Mouse (Mus musculus) CH12.LX (cell line): ENCODE measurements around the gene Ppp1r18. TPM values are rescaled to one million over a fixed set of nuclear protein-coding genes. Genes with fewer than 3 reads are reported as not detected.
A peak's percentile ranks its signal among the peaks of the same experiment; 100 is the strongest.

ENCODE experiments used
- DNase-seq: peaks from one replicate; pipeline ENCODE4 v3.0.0-alpha.2; 2013; ENCODE audit errors: extremely low read depth
- H3K27ac ChIP-seq: 2 replicates; pipeline ENCODE4 v1.5.1; 2012; ENCODE audit warnings: low read depth, mild to moderate bottlenecking, control low read depth, moderate library complexity; ENCODE audit not compliant: insufficient read depth
- H3K27me3 ChIP-seq: replicated peaks from 2 replicates; pipeline ENCODE3; 2012; ENCODE audit warnings: inconsistent platforms
- H3K36me3 ChIP-seq, 2 experiments: replicated peaks in 1 of 2; 2 replicates each; pipeline versions ENCODE3 to v1.6.1; 2012; ENCODE audit warnings: inconsistent platforms in 1 of 2, low read length in 1 of 2, mild to moderate bottlenecking in 1 of 2, mixed read lengths in 1 of 2, moderate library complexity in 1 of 2; ENCODE audit not compliant: control insufficient read depth in 1 of 2, insufficient read depth in 1 of 2
- H3K4me1 ChIP-seq, 2 experiments: 2 replicates each; pipeline ENCODE4 v1.6.1; 2012; ENCODE audit warnings: inconsistent platforms in 1 of 2, moderate library complexity in 1 of 2; ENCODE audit not compliant: insufficient read depth in 2 of 2, control insufficient read depth in 1 of 2
- H3K4me2 ChIP-seq: 2 replicates; pipeline ENCODE4 v1.6.1; 2012; ENCODE audit warnings: low read depth, mild to moderate bottlenecking, control low read depth; ENCODE audit not compliant: poor library complexity, insufficient read depth, severe bottlenecking
- H3K4me3 ChIP-seq, 3 experiments: fragments of 150-350 bp in 1 of 3; sonication (generic) in 1 of 3; replicated peaks in 1 of 3; 2 replicates each; pipeline versions ENCODE3 to v1.5.1; 2011 to 2012; ENCODE audit warnings: low read depth in 2 of 3, low read length in 2 of 3, mild to moderate bottlenecking in 2 of 3, moderate library complexity in 2 of 3, control low read depth in 1 of 3, improper control_type of control experiment in 1 of 3, inconsistent platforms in 1 of 3, mixed read lengths in 1 of 3; ENCODE audit not compliant: poor library complexity in 1 of 3
- H3K79me2 ChIP-seq: replicated peaks from 2 replicates; pipeline ENCODE4 v1.6.1; 2012; ENCODE audit warnings: mild to moderate bottlenecking, moderate library complexity; ENCODE audit not compliant: control insufficient read depth, poor library complexity, insufficient read depth, severe bottlenecking; ENCODE audit errors: extremely low read depth
- H3K9ac ChIP-seq: 2 replicates; pipeline ENCODE4 v1.6.1; 2012; ENCODE audit warnings: low read depth, mild to moderate bottlenecking, control low read depth, moderate library complexity; ENCODE audit not compliant: insufficient read depth
- H3K9me3 ChIP-seq: replicated peaks from 2 replicates; pipeline ENCODE3; 2012; ENCODE audit warnings: low read length, inconsistent platforms, mixed read lengths
- BHLHE40 ChIP-seq: IDR thresholded peaks from 2 replicates; pipeline ENCODE4 v1.6.1; 2011; ENCODE audit warnings: mild to moderate bottlenecking, low read depth, low read length, improper control_type of control experiment
- CHD1 ChIP-seq: IDR thresholded peaks from 2 replicates; pipeline ENCODE4 v1.6.1; 2012; ENCODE audit warnings: low read depth, low read length, improper control_type of control experiment, inconsistent platforms
- E2F4 ChIP-seq: IDR thresholded peaks from 2 replicates; pipeline ENCODE4 v1.6.1; 2011; ENCODE audit warnings: low read depth, low read length, improper control_type of control experiment; ENCODE audit not compliant: insufficient replicate concordance
- EP300 ChIP-seq: IDR thresholded peaks from 2 replicates; pipeline ENCODE4 v1.6.1; 2011; ENCODE audit warnings: low read length, improper control_type of control experiment
- ETS1 ChIP-seq: conservative IDR thresholded peaks from 2 replicates; pipeline ENCODE4 v1.6.1; 2012; ENCODE audit warnings: low read depth, mild to moderate bottlenecking, inconsistent platforms, low read length, improper control_type of control experiment, moderate library complexity
- GABPA ChIP-seq: IDR thresholded peaks from 2 replicates; pipeline ENCODE4 v1.6.1; 2012; ENCODE audit warnings: low read depth, low read length, improper control_type of control experiment, inconsistent platforms; ENCODE audit not compliant: insufficient replicate concordance
- IRF4 ChIP-seq: IDR thresholded peaks from 2 replicates; pipeline ENCODE4 v1.6.1; 2014; ENCODE audit warnings: low read depth, mild to moderate bottlenecking, inconsistent platforms, low read length, improper control_type of control experiment
- MAFK ChIP-seq: IDR thresholded peaks from 2 replicates; pipeline ENCODE4 v1.6.1; 2011; ENCODE audit warnings: low read length, improper control_type of control experiment; ENCODE audit not compliant: insufficient replicate concordance
- MAZ ChIP-seq: IDR thresholded peaks from 2 replicates; pipeline ENCODE4 v1.6.1; 2012; ENCODE audit warnings: low read depth, mild to moderate bottlenecking, inconsistent platforms, low read length, improper control_type of control experiment, moderate library complexity
- MEF2A ChIP-seq: IDR thresholded peaks from 2 replicates; pipeline ENCODE4 v1.6.1; 2014; ENCODE audit warnings: low read depth, mild to moderate bottlenecking, inconsistent platforms, low read length, improper control_type of control experiment, borderline replicate concordance
- MXI1 ChIP-seq: IDR thresholded peaks from 2 replicates; pipeline ENCODE4 v1.6.1; 2011; ENCODE audit warnings: mild to moderate bottlenecking, low read depth, low read length, improper control_type of control experiment
- MYC ChIP-seq: IDR thresholded peaks from 2 replicates; pipeline ENCODE4 v1.6.1; 2011; ENCODE audit warnings: low read depth, mild to moderate bottlenecking, improper control_type of control experiment, low read length
- NELFE ChIP-seq: IDR thresholded peaks from 2 replicates; pipeline ENCODE4 v1.6.1; 2011; ENCODE audit warnings: low read depth, low read length, improper control_type of control experiment
- NRF1 ChIP-seq: IDR thresholded peaks from 2 replicates; pipeline ENCODE4 v1.6.1; 2014; ENCODE audit warnings: low read depth, mild to moderate bottlenecking, inconsistent platforms, low read length, improper control_type of control experiment, moderate library complexity
- PAX5 ChIP-seq: IDR thresholded peaks from 2 replicates; pipeline ENCODE4 v1.6.1; 2012; ENCODE audit warnings: low read length, inconsistent platforms, mixed read lengths
- POLR2A ChIP-seq: IDR thresholded peaks from 2 replicates; pipeline ENCODE4 v1.6.1; 2011; ENCODE audit warnings: low read depth, mild to moderate bottlenecking, improper control_type of control experiment, low read length
- RAD21 ChIP-seq: IDR thresholded peaks from 2 replicates; pipeline ENCODE4 v1.6.1; 2011; ENCODE audit warnings: low read depth, mild to moderate bottlenecking, low read length, improper control_type of control experiment, moderate library complexity
- RCOR1 ChIP-seq: conservative IDR thresholded peaks from 2 replicates; pipeline ENCODE4 v1.6.1; 2012; ENCODE audit warnings: low read depth, mild to moderate bottlenecking, inconsistent platforms, low read length, improper control_type of control experiment
- SIN3A ChIP-seq: IDR thresholded peaks from 2 replicates; pipeline ENCODE4 v1.6.1; 2012; ENCODE audit warnings: low read length, improper control_type of control experiment, inconsistent platforms
- SMC3 ChIP-seq: IDR thresholded peaks from 2 replicates; pipeline ENCODE4 v1.6.1; 2011; ENCODE audit warnings: low read depth, low read length, improper control_type of control experiment
- TBP ChIP-seq: conservative IDR thresholded peaks from 2 replicates; pipeline ENCODE4 v1.6.1; 2011; ENCODE audit warnings: low read depth, low read length, improper control_type of control experiment
- TCF12 ChIP-seq: IDR thresholded peaks from 2 replicates; pipeline ENCODE4 v1.6.1; 2014; ENCODE audit warnings: low read depth, mild to moderate bottlenecking, inconsistent platforms, low read length, improper control_type of control experiment
- UBTF ChIP-seq: IDR thresholded peaks from 2 replicates; pipeline ENCODE4 v1.6.1; 2012; ENCODE audit warnings: low read depth, mild to moderate bottlenecking, inconsistent platforms, low read length, improper control_type of control experiment, moderate library complexity
- USF2 ChIP-seq: conservative IDR thresholded peaks from 2 replicates; pipeline ENCODE4 v1.6.1; 2011; ENCODE audit warnings: low read depth, low read length, improper control_type of control experiment
- ZKSCAN1 ChIP-seq: IDR thresholded peaks from 2 replicates; pipeline ENCODE4 v1.6.1; 2012; ENCODE audit warnings: low read depth, inconsistent platforms, low read length, improper control_type of control experiment, borderline replicate concordance
- ZMIZ1 ChIP-seq: IDR thresholded peaks from 2 replicates; pipeline ENCODE4 v1.6.1; 2012; ENCODE audit warnings: low read depth, mild to moderate bottlenecking, inconsistent platforms, low read length, improper control_type of control experiment
- dilution Hi-C: fragments of 300-500 bp; cut with MboI; formaldehyde crosslinking; loops from 2 replicates; pipeline ENCODE4 v1.14.3; 2020; ENCODE audit warnings: low sequenced_read_pairs; ENCODE audit not compliant: extremely low pct_unique_long_range_greater_than_20kb, extremely low pct_ligation_motif_present
- in situ Hi-C: fragments of 300-500 bp; cut with MboI; formaldehyde crosslinking; loops from 3 replicates; pipeline ENCODE4 v1.14.3; 2019; ENCODE audit warnings: low sequenced_read_pairs, low pct_ligation_motif_present, low pct_unique_long_range_greater_than_20kb, mixed read lengths
- polyA plus RNA-seq: library from polyadenylated mRNA; unstranded; fragments of >175 nt; gene quantifications from 2 replicates; pipeline ENCODE4 v1.2.1, GENCODE M21; 2012; ENCODE audit warnings: low read depth; ENCODE audit not compliant: insufficient read length
- total RNA-seq, 2 experiments: library from RNA; depleted of rRNA; stranded (reverse); fragments of 300-350 nt in 1 of 2; fragments of >200 nt in 1 of 2; gene quantifications; 2 replicates each; pipeline ENCODE4 v1.2.3; 2012 to 2014

Gene Ppp1r18
- total and polyA plus RNA-seq, 3 experiments = 8.5 to 50.1 (median 21.4) TPM

- H3K79me2 ChIP-seq = peaks cover 51% of the 10 kb centered on the region
- dilution Hi-C loops (no loop called here), in situ Hi-C loops (no loop called here)
- H3K27ac ChIP-seq = peak overlapping the region; percentile 94
- H3K4me3 ChIP-seq = peak overlapping the region; percentile 63 to 78 (median 77)
- TF ChIP-seq NRF1 (no peak), POLR2A (peak; percentile 34; the same call in 1 of the 2 replicates), ZKSCAN1 (no peak), MAFK (peak; percentile 96), MYC (no peak), RCOR1 (no peak), PAX5 (no peak), IRF4 (no peak), MXI1 (peak; percentile 23; the same call in 1 of the 2 replicates), SIN3A (peak; percentile 59; the same call in 1 of the 2 replicates), SMC3 (no peak), E2F4 (no peak), MAZ (peak; percentile 15; the same call in 1 of the 2 replicates), CHD1 (peak; percentile 78; the same call in 1 of the 2 replicates), ZMIZ1 (0 out of 2 replicates have a peak, but pooled peaks have one; percentile 10), BHLHE40 (no peak), MEF2A (no peak), RAD21 (no peak)
- peak overlapping the region; percentile 100 for H3K9ac ChIP-seq
- peak; percentile 39 for DNase-seq
- peaks cover 24 to 57% of the 10 kb centered on the region in 2 experiments for H3K36me3 ChIP-seq
- H3K4me2 ChIP-seq = peak overlapping the region; percentile 97
- no peaks in the 10 kb centered on the region for H3K27me3 ChIP-seq
- peaks cover 6 to 57% of the 10 kb centered on the region in 2 experiments; a peak in 3 of 4 replicates for H3K4me1 ChIP-seq
- no peaks in the 10 kb centered on the region for H3K9me3 ChIP-seq
Measured at GRCm38 (mm10) chr17:35917463-35918251, 52.3 kb downstream of the Ppp1r18 start.

GRCm38 (mm10) chr17:35918276-35919059 lies 53.1 kb downstream of the Ppp1r18 start:
- peak; percentile 49 for DNase-seq
- Histone ChIP-seq H3K79me2 (peaks cover 49% of the 10 kb centered on the region), H3K9ac (peak overlapping the region; percentile 100), H3K4me3 (peak overlapping the region; percentile 63 to 78 (median 77)), H3K36me3 (peaks cover 23 to 57% of the 10 kb centered on the region in 2 experiments), H3K27me3 (no peaks in the 10 kb centered on the region), H3K27ac (peak overlapping the region; percentile 78), H3K4me2 (peak overlapping the region; percentile 97), H3K9me3 (no peaks in the 10 kb centered on the region), H3K4me1 (peaks cover 6 to 56% of the 10 kb centered on the region in 2 experiments; a peak in 3 of 4 replicates)
- in situ Hi-C loops = no loop called here
- dilution Hi-C loops = no loop called here
- TF ChIP-seq CHD1 (peak; percentile 98), ZMIZ1 (peak; percentile 19; the same call in 1 of the 2 replicates), UBTF (no peak), MAFK (no peak; the same call in 1 of the 2 replicates), MXI1 (no peak), ZKSCAN1 (no peak), USF2 (no peak; the same call in 1 of the 2 replicates), GABPA (no peak), IRF4 (no peak; the same call in 1 of the 2 replicates), E2F4 (no peak), ETS1 (no peak), TBP (0 out of 2 replicates have a peak, but pooled peaks have one; percentile 60), EP300 (no peak), MYC (0 out of 2 replicates have a peak, but pooled peaks have one; percentile 5), BHLHE40 (no peak), RCOR1 (0 out of 2 replicates have a peak, but pooled peaks have one; percentile 63), PAX5 (no peak), NELFE (no peak; the same call in 1 of the 2 replicates), TCF12 (no peak; the same call in 1 of the 2 replicates)
